Mouse (Mus musculus): ENCODE measurements at regions not wholly inside any gene's neighbourhood (a gene's known extent, or its start where the extent isn't known, plus 50 kb on each side); places are given as distances from the start of the nearest gene placed in this dataset.

DNA sequence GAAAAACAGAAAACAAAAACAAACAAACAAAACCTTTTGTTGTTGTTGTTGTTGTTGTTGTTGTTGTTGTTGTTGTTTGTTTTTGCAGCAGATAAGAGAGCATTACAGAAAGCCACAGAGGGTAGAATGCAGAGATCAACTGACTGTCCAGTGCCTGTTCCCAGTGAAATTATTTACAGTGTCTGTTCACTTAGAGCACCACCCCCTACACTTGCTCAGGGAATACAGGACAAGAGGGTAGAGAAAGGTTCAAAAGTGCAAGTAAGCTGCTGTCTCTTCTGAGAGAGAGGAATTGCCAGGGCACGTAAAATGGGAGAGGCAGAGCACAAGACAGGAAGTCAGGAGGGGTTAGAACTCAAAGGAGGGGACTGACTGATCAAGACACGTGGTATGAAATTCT is 670.1 kb upstream of the Map3k7 start:
- H3K36me3 ChIP-seq (replicated peaks; ENCODE audit: insufficient read depth, low read length) = no peaks in the 10 kb centered on the region
- no peak overlapping the region for H3K4me2 ChIP-seq (ENCODE audit: low read depth, low read length)
- TF ChIP-seq EP300 (IDR thresholded peaks at IDR 0.05; ENCODE audit: low read depth) (no peak), CTCF (IDR thresholded peaks at IDR 0.05; ENCODE audit: low read depth) (no peak)
- H3K27me3 ChIP-seq (ENCODE audit: insufficient read depth, low read length) = no peaks in the 10 kb centered on the region
- WGBS (ENCODE audit: insufficient replicate concordance) = 52% methylated on average over 2 of the region's 2 CpGs
- H3K4me1 ChIP-seq (ENCODE audit: insufficient read depth) = no peaks in the 10 kb centered on the region
- no peak overlapping the region for H3K9ac ChIP-seq (replicated peaks)
- no peaks in the 10 kb centered on the region for H3K9me3 ChIP-seq (ENCODE audit: low read length)
- ATAC-seq = no peak
- H3K4me3 ChIP-seq (ENCODE audit: low read depth, low read length) = no peak overlapping the region
- H3K27ac ChIP-seq (ENCODE audit: low read depth) = no peak overlapping the region
- DNase-seq = no peak

DNA sequence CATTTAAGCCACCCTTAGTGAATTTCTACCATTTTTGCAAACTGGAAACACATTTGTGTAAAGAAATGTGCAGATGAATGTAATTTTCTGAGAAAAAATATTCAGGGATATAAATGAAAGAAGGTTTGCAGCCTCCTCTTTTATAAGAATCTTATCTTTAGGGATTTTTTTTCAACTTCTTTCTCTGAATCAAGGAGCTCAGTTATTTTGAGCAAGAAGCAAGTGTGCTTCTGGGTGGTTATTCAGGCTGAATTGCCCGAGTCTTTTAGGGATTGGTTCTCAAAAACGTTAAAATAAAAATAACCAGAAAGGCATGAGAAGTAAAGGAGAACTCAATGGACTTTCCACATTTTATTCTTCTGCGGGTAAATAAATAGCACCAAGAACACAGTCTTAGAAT is 666.0 kb upstream of the Map3k7 start:
- WGBS (ENCODE audit: insufficient replicate concordance) = 70% methylated on average over 3 of the region's 3 CpGs
- Histone ChIP-seq H3K4me3 (ENCODE audit: low read depth, low read length) (no peak overlapping the region), H3K9ac (replicated peaks) (no peak overlapping the region), H3K4me2 (ENCODE audit: low read depth, low read length) (no peak overlapping the region), H3K27me3 (ENCODE audit: insufficient read depth, low read length) (no peaks in the 10 kb centered on the region), H3K9me3 (ENCODE audit: low read length) (no peaks in the 10 kb centered on the region), H3K36me3 (replicated peaks; ENCODE audit: insufficient read depth, low read length) (no peaks in the 10 kb centered on the region), H3K4me1 (ENCODE audit: insufficient read depth) (no peaks in the 10 kb centered on the region), H3K27ac (ENCODE audit: low read depth) (no peak overlapping the region)
- no peak for TF ChIP-seq CTCF (IDR thresholded peaks at IDR 0.05; ENCODE audit: low read depth)
- DNase-seq (no peak), ATAC-seq (no peak)

DNA sequence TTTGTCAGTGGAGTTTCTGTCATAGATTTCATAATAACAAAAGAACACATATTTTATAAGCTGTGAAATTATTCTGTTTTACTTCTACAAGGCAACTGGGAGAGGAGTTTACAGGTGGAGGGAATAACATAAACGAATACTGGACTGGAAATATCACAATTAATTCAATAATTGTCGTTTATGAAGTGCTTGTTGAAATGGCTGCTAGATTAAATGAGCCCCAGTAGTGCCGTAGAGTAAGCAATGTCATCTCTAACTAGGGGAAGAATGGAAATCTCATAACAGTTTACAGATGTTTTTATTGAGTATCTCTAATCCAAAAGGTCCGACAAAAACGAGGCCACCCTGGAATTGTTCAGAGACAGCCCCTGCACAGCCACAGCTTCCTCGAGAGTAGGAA is 644.6 kb upstream of the Map3k7 start:
- Histone ChIP-seq H3K27ac (ENCODE audit: low read depth) (no peak overlapping the region), H3K4me1 (ENCODE audit: insufficient read depth) (no peaks in the 10 kb centered on the region), H3K9me3 (ENCODE audit: low read length) (no peaks in the 10 kb centered on the region), H3K9ac (replicated peaks) (no peak overlapping the region), H3K27me3 (ENCODE audit: insufficient read depth, low read length) (no peaks in the 10 kb centered on the region), H3K36me3 (replicated peaks; ENCODE audit: insufficient read depth, low read length) (no peaks in the 10 kb centered on the region), H3K4me2 (ENCODE audit: low read depth, low read length) (no peak overlapping the region), H3K4me3 (ENCODE audit: low read depth, low read length) (no peak overlapping the region)
- DNase-seq (no peak), ATAC-seq (no peak)
- TF ChIP-seq CTCF (IDR thresholded peaks at IDR 0.05; ENCODE audit: low read depth) = no peak
- 68% methylated on average over 6 of the region's 6 CpGs for WGBS (ENCODE audit: insufficient replicate concordance)

GRCm38 (mm10) chr4:31320734-31321507 is 643.0 kb upstream of the Map3k7 start:
- H3K4me2 ChIP-seq (ENCODE audit: low read depth, low read length) = no peak overlapping the region
- 62% methylated on average over 8 of the region's 8 CpGs for WGBS (ENCODE audit: insufficient replicate concordance)
- no peaks in the 10 kb centered on the region for H3K27me3 ChIP-seq (ENCODE audit: insufficient read depth, low read length)
- ATAC-seq (no peak), DNase-seq (no peak)
- no peaks in the 10 kb centered on the region for H3K36me3 ChIP-seq (replicated peaks; ENCODE audit: insufficient read depth, low read length)
- no peak overlapping the region for H3K9ac ChIP-seq (replicated peaks)
- no peaks in the 10 kb centered on the region for H3K9me3 ChIP-seq (ENCODE audit: low read length)
- no peaks in the 10 kb centered on the region for H3K4me1 ChIP-seq (ENCODE audit: insufficient read depth)
- H3K4me3 ChIP-seq (ENCODE audit: low read depth, low read length) = no peak overlapping the region
- TF ChIP-seq EP300 (IDR thresholded peaks at IDR 0.05; ENCODE audit: low read depth) (no peak), CTCF (IDR thresholded peaks at IDR 0.05; ENCODE audit: low read depth) (no peak)
- no peak overlapping the region for H3K27ac ChIP-seq (ENCODE audit: low read depth)

- no peak for ATAC-seq
- Histone ChIP-seq H3K4me2 (ENCODE audit: low read depth, low read length) (no peak overlapping the region), H3K27me3 (ENCODE audit: insufficient read depth, low read length) (no peaks in the 10 kb centered on the region), H3K4me1 (ENCODE audit: insufficient read depth) (no peaks in the 10 kb centered on the region), H3K9ac (replicated peaks) (no peak overlapping the region), H3K4me3 (ENCODE audit: low read depth, low read length) (no peak overlapping the region), H3K9me3 (ENCODE audit: low read length) (no peaks in the 10 kb centered on the region), H3K27ac (ENCODE audit: low read depth) (no peak overlapping the region), H3K36me3 (replicated peaks; ENCODE audit: insufficient read depth, low read length) (no peaks in the 10 kb centered on the region)
- DNase-seq = no peak
- TF ChIP-seq CTCF (IDR thresholded peaks at IDR 0.05; ENCODE audit: low read depth) = no peak
- no peak for TF ChIP-seq EP300 (IDR thresholded peaks at IDR 0.05; ENCODE audit: low read depth)
- WGBS (ENCODE audit: insufficient replicate concordance) = 81% methylated on average over 3 of the region's 3 CpGs
Measured at GRCm38 (mm10) chr4:31323816-31324215, 640.1 kb upstream of the Map3k7 start.

GRCm38 (mm10) chr4:31328798-31329197 is 635.1 kb upstream of the Map3k7 start:
- Histone ChIP-seq H3K36me3 (replicated peaks; ENCODE audit: insufficient read depth, low read length) (no peaks in the 10 kb centered on the region), H3K4me1 (ENCODE audit: insufficient read depth) (no peaks in the 10 kb centered on the region), H3K4me3 (ENCODE audit: low read depth, low read length) (no peak overlapping the region), H3K27ac (ENCODE audit: low read depth) (no peak overlapping the region), H3K9me3 (ENCODE audit: low read length) (no peaks in the 10 kb centered on the region), H3K4me2 (ENCODE audit: low read depth, low read length) (no peak overlapping the region), H3K27me3 (ENCODE audit: insufficient read depth, low read length) (no peaks in the 10 kb centered on the region), H3K9ac (replicated peaks) (no peak overlapping the region)
- WGBS (ENCODE audit: insufficient replicate concordance) = 65% methylated on average over 5 of the region's 5 CpGs
- no peak for ATAC-seq
- no peak for DNase-seq
- TF ChIP-seq EP300 (IDR thresholded peaks at IDR 0.05; ENCODE audit: low read depth) (no peak), CTCF (IDR thresholded peaks at IDR 0.05; ENCODE audit: low read depth) (no peak)

- Histone ChIP-seq H3K9me3 (ENCODE audit: low read length) (no peaks in the 10 kb centered on the region), H3K4me1 (ENCODE audit: insufficient read depth) (no peaks in the 10 kb centered on the region), H3K27ac (ENCODE audit: low read depth) (no peak overlapping the region), H3K9ac (replicated peaks) (no peak overlapping the region), H3K4me3 (ENCODE audit: low read depth, low read length) (no peak overlapping the region), H3K36me3 (replicated peaks; ENCODE audit: insufficient read depth, low read length) (no peaks in the 10 kb centered on the region), H3K4me2 (ENCODE audit: low read depth, low read length) (no peak overlapping the region), H3K27me3 (ENCODE audit: insufficient read depth, low read length) (no peaks in the 10 kb centered on the region)
- ATAC-seq (no peak), DNase-seq (no peak)
- TF ChIP-seq EP300 (IDR thresholded peaks at IDR 0.05; ENCODE audit: low read depth) (no peak), CTCF (IDR thresholded peaks at IDR 0.05; ENCODE audit: low read depth) (no peak)
Measured at GRCm38 (mm10) chr4:31331053-31331452, 632.8 kb upstream of the Map3k7 start.

All from liver, postnatal 0 days (tissue).